Mouse (Mus musculus): ENCODE data around the gene Eif2ak3.

GRCm38 (mm10) chr6:70847386-70847785 lies 3.1 kb downstream of the Eif2ak3 start:
- TF ChIP-seq POLR2A (IDR thresholded peaks at IDR 0.05; ENCODE audit: insufficient read depth, low read length) (no peak), CTCF (IDR thresholded peaks at IDR 0.05; ENCODE audit: low read depth, low read length) (no peak)
